Mouse (Mus musculus) embryonic facial prominence, embryonic 11.5 days (tissue): ENCODE data around the gene Klf9. TPM values are rescaled to one million over a fixed set of nuclear protein-coding genes. Genes with fewer than 3 reads are reported as not detected.
"Not testable (repeated sequence)": the region's sequence is repeated elsewhere in the genome, so short reads cannot be mapped to it uniquely, and the experiment has no call there.

Experiments used
- ATAC-seq: fragments of 200-750 bp; cut with Nextera tagmentation; replicated peaks from 2 replicates; pipeline ENCODE4 v1.8.0; 2017; ENCODE audit warnings: low read depth; ENCODE audit not compliant: insufficient number of reproducible peaks, low FRiP score, low TSS enrichment
- DNase-seq: peaks from one replicate; pipeline ENCODE4 v3.0.0-alpha.2; 2015; ENCODE audit warnings: low spot score
- H3K27ac ChIP-seq: fragments of 300-500 bp; sonication (generic); replicated peaks from 2 replicates; pipeline ENCODE4 v1.5.1; 2014; ENCODE audit warnings: mild to moderate bottlenecking, low read depth, low read length, control low read depth
- H3K27me3 ChIP-seq: fragments of 300-500 bp; sonication (generic); 2 replicates; pipeline ENCODE4 v1.6.1; 2014; ENCODE audit warnings: mild to moderate bottlenecking, low read length, moderate library complexity, mixed read lengths; ENCODE audit not compliant: control insufficient read depth, insufficient read depth
- H3K36me3 ChIP-seq: fragments of 300-500 bp; sonication (generic); replicated peaks from 2 replicates; pipeline ENCODE4 v1.6.1; 2014; ENCODE audit warnings: low read depth, mild to moderate bottlenecking, low read length, moderate library complexity, mixed read lengths; ENCODE audit not compliant: control insufficient read depth, insufficient read depth
- H3K4me1 ChIP-seq: fragments of 300-500 bp; sonication (generic); 2 replicates; pipeline ENCODE4 v1.6.1; 2014; ENCODE audit warnings: low read length, mixed read lengths; ENCODE audit not compliant: control insufficient read depth, insufficient read depth
- H3K4me2 ChIP-seq: fragments of 300-500 bp; sonication (generic); 2 replicates; pipeline ENCODE4 v1.6.1; 2014; ENCODE audit warnings: low read depth, mild to moderate bottlenecking, control low read depth, low read length, moderate library complexity
- H3K4me3 ChIP-seq: fragments of 300-500 bp; sonication (generic); 2 replicates; pipeline ENCODE4 v1.5.1; 2014; ENCODE audit warnings: low read depth, low read length, control low read depth
- H3K9ac ChIP-seq: fragments of 300-500 bp; sonication (generic); replicated peaks from 2 replicates; pipeline ENCODE4 v1.6.1; 2014; ENCODE audit warnings: mild to moderate bottlenecking, control low read depth, low read length
- H3K9me3 ChIP-seq: fragments of 300-500 bp; sonication (generic); replicated peaks from 2 replicates; pipeline ENCODE4 v1.6.1; 2016; ENCODE audit warnings: mild to moderate bottlenecking, low read length, inconsistent platforms, mixed read lengths; ENCODE audit not compliant: control insufficient read depth
- WGBS: fragments of 180-500 bp; shearing (Covaris S2); extraction: QIAGEN DNeasy Blood & Tissue Kit; methylation state at CpG from one replicate; pipeline ENCODE4 v1.1.7; 2014; 5-methylcytosine and 5-hydroxymethylcytosine counted together
- polyA plus RNA-seq: library from polyadenylated mRNA; unstranded; fragments of >200 nt; fragmentation: Nextera tagmentation; extraction: Ambion mirVana; gene quantifications from 2 replicates; pipeline ENCODE4 v1.2.1, GENCODE M21; 2014

Klf9 gene
- polyA plus RNA-seq, 1 experiment from 2014 or later: 0.81 TPM

DNA sequence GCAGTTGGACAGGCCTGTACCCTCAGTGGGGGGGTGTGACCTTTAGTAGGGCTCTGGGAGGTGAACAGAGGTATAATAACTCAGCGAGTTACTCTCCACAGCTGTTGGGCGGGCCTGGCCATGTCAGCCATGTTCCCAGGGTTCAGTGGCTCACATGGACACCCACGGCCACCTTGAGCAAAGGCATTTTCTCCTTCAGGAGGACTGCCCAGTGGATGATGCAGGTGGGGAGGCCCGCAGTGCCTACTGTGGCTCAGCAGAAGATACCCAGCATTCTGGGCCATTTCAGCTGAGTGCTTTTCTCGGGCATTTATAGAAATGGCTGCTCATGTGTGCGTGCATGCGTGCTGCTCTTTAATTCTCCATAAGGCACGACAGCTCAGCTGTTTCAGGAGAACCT lies 2.5 kb downstream of the Klf9 start:
- Histone ChIP-seq H3K9me3 (no peaks in the 10 kb centered on the region), H3K27me3 (peaks cover 12% of the 10 kb centered on the region; the same call in 1 of the 2 replicates), H3K4me1 (peaks cover 6% of the 10 kb centered on the region), H3K4me3 (no peak overlapping the region), H3K27ac (no peak overlapping the region), H3K9ac (no peak overlapping the region), H3K36me3 (no peaks in the 10 kb centered on the region), H3K4me2 (no peak overlapping the region)
- whole genome bisulfite sequencing: 82% methylated on average over 8 of the region's 8 CpGs
- no peak for DNase-seq
- no peak for ATAC-seq

DNA sequence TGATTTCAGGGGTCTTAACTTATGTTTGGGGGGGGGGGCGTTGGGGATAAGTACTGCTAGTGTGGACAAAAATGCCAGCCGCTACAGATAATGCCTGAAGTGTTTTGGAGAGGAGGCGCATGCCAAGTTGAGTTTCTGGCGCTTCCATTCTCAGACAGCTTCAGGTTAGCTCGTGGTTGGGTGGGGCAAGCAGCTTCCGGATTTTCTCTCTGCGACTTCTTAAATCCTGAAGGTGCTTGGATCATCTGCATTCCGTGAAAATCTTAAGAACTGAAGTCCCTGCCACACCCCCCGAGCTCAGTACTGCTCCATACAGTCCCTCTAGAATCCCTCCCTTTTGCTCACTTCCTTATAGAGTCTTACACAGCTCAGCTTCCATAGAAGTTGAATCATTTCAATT lies 3.0 kb downstream of the Klf9 start:
- Histone ChIP-seq H3K27ac (no peak overlapping the region), H3K27me3 (peaks cover 12% of the 10 kb centered on the region; the same call in 1 of the 2 replicates), H3K36me3 (no peaks in the 10 kb centered on the region), H3K4me3 (no peak overlapping the region), H3K4me2 (no peak overlapping the region), H3K4me1 (peaks cover 6% of the 10 kb centered on the region), H3K9me3 (no peaks in the 10 kb centered on the region), H3K9ac (no peak overlapping the region)
- ATAC-seq (no peak), DNase-seq (no peak)
- WGBS: 69% methylated on average over 9 of the region's 9 CpGs

DNA sequence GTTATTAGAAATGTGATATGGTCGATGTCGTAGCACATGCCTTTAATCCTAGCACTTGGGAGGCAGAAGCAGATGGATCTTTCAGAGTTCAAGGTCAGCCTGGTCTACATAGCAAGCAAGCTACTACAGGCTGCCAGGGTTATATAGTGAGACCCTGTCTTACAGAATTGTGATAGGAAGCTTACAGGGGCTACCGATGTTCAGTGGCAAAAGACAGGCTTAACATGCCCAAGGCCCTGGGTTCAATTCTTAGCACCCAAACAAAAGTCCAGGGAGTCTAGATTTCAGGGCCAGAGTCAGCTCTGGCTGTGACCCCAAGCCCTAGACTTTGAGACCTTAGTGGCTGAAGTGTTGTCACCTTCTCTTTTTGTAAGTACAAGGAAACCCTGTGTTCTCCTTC lies 4.1 kb downstream of the Klf9 start:
- H3K4me2 ChIP-seq: no peak overlapping the region
- H3K4me1 ChIP-seq: peaks cover 6% of the 10 kb centered on the region
- H3K9me3 ChIP-seq: no peaks in the 10 kb centered on the region
- no peaks in the 10 kb centered on the region for H3K36me3 ChIP-seq
- ATAC-seq: no peak
- H3K27me3 ChIP-seq: peaks cover 12% of the 10 kb centered on the region; the same call in 1 of the 2 replicates
- no peak for DNase-seq
- no peak overlapping the region for H3K9ac ChIP-seq
- no peak overlapping the region for H3K27ac ChIP-seq
- 83% methylated on average over 3 of the region's 3 CpGs for WGBS
- H3K4me3 ChIP-seq: no peak overlapping the region

DNA sequence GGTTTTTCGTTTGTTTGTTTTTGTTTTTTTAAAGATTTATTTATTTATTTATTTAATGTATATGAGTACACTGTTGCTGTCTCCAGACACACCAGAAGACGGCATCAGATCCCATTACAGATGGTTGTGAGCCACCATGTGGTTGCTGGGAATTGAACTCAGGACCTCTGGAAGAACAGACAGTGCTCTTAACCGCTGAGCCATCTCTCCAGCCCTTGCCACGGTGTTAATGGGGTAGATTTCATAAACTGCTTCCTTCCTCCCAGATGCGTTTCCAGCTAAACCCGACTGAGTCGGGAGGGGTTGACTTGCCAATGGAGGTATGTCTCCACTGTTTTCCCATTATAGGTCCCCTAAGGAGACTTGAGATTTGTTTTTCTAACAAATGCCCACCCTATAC lies 4.5 kb downstream of the Klf9 start:
- H3K4me1 ChIP-seq, H3K4me3 ChIP-seq, DNase-seq, H3K9ac ChIP-seq, H3K9me3 ChIP-seq, H3K27ac ChIP-seq, H3K4me2 ChIP-seq, H3K36me3 ChIP-seq, ATAC-seq: not testable (repeated sequence)
- WGBS: 86% methylated on average over 7 of the region's 7 CpGs
- H3K27me3 ChIP-seq: peaks cover 12% of the 10 kb centered on the region; the same call in 1 of the 2 replicates

DNA sequence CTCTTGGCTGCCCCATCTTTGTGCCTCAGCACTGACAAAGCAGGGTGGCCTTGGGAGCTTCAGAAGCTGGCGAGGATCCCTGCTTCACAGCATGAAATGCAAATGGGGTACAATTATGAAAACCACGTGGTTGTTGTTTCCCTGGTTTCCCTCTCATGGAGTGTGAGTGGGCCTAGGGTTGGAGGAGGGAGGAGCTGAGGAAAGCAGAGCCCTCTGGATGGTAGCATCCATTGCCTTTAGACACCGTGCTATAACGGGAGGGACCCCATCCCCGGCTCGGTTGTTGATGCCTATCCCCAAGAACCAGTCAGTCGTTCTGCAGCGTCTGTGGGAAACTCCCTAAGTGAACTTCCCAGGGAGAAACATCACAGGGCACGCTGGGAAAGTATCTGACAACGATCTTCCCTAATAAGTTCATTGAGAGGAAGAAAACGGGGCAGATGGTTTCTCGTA lies 5.4 kb downstream of the Klf9 start:
- Histone ChIP-seq H3K9me3 (no peaks in the 10 kb centered on the region), H3K4me1 (peaks cover 6% of the 10 kb centered on the region), H3K4me2 (no peak overlapping the region), H3K4me3 (no peak overlapping the region), H3K27me3 (peaks cover 12% of the 10 kb centered on the region; the same call in 1 of the 2 replicates), H3K9ac (no peak overlapping the region), H3K36me3 (no peaks in the 10 kb centered on the region), H3K27ac (no peak overlapping the region)
- ATAC-seq (no peak), DNase-seq (no peak)
- 71% methylated on average over 12 of the region's 12 CpGs for WGBS

DNA sequence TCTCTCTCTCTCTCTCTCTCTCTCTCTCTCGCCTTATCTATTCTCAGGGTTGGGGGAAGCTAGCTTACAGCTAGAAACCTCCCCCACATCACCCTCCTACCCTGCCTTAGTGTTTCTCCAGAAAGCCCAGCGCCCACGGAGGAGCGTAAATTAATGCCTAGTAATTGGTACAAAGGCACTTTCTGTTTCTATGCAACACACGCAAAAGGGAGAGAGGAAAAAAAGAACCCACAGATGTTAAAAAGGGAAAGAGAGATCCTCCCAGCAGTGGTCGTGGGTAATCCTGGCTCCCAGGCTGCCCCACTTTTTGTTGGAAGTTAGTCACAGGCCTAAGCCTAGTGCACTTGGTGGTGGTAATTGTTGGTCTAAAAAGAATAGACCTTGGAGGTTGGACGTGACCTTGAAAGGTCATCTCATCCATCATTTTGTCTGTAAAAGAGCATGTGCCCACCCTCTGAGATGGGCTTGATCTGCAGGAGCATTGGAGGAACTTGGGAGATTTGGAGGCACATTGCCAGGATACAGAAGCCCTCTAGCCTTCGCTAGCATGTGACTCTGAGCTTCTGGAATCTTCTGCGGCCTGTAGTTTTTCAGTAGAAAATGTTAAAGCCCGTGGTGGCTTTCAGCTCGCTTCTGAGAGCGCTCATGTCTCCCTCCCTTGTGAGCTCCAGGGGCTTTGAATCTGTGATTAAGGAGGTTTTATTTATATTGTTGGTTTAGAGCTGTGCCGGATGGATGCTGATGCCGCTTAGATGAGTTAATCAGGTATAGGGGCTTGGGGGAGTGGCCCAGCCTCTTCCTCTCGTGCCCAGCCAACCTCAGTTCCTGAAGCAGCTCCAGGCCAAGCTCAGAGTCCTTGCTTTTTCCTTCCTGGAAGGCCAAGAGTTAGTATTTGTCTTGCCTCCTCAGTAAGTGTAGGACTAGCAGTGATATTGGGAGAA lies 6.3 kb downstream of the Klf9 start:
- H3K27me3 ChIP-seq: peaks cover 7% of the 10 kb centered on the region; the same call in 1 of the 2 replicates
- no peak overlapping the region for H3K9ac ChIP-seq
- no peak overlapping the region for H3K27ac ChIP-seq
- H3K4me3 ChIP-seq: no peak overlapping the region
- ATAC-seq (no peak), DNase-seq (no peak)
- H3K9me3 ChIP-seq: no peaks in the 10 kb centered on the region
- 83% methylated on average over 15 of the region's 15 CpGs for WGBS
- H3K4me2 ChIP-seq: no peak overlapping the region
- H3K4me1 ChIP-seq: peaks cover 4% of the 10 kb centered on the region
- no peaks in the 10 kb centered on the region for H3K36me3 ChIP-seq

DNA sequence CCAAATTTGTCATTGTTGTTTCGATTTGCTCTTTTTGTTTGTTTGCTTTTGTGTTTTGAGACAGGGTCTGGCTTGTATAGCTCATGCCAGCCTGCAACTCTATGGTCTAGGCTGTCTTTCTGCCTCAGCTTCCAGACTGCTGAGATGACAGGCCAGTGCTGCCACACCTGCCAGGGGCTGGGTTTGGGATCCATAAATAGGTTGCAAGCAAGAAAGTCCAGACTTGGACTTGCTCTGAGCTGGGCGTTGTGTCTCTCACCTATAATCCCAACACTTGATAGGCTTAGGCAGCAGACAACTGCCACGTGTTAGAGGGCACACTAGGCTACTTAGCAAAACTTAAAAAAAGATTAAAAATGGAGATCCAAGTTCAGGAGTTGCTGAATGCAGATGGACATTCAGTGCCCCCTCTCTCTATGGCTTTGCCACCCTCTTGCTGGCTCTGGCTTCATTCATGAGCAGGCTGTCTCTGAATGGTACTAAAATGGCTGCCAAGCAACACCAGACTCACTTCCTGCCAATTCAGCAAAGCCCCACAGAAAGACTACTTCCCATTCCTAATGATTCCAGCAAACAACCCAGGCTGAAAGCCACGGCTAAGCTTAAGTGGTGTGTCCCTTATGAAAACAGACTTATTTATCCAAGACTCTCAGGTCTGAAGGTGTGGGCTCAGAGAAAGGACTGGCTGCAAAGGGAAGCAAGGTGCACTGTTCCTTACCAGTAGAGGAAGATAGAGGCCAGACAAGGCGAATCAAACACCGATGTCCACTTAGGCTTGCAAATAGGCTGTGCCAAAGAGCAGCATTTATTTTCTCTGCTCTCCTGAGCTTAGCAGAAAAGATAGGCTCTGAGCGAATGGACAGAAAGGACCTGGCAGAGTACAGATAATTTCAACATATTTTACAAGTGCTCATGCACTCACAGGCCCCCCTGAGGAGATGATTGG lies 8.7 kb downstream of the Klf9 start:
- H3K4me1 ChIP-seq: no peaks in the 10 kb centered on the region; the same call in 1 of the 2 replicates
- ATAC-seq: no peak
- H3K9me3 ChIP-seq: no peaks in the 10 kb centered on the region
- no peaks in the 10 kb centered on the region for H3K36me3 ChIP-seq
- no peak overlapping the region for H3K4me3 ChIP-seq
- no peak overlapping the region for H3K4me2 ChIP-seq
- 81% methylated on average over 7 of the region's 7 CpGs for WGBS
- DNase-seq: no peak
- no peak overlapping the region for H3K9ac ChIP-seq
- H3K27ac ChIP-seq: no peak overlapping the region
- H3K27me3 ChIP-seq: no peaks in the 10 kb centered on the region
